Mouse (Mus musculus) liver, embryonic 11.5 days (tissue): ENCODE results near the gene Skint11. TPM values are rescaled to one million over a fixed set of nuclear protein-coding genes. Genes with fewer than 3 reads are reported as not detected.
"Not testable (repeated sequence)": the region's sequence is repeated elsewhere in the genome, so short reads cannot be mapped to it uniquely, and the experiment has no call there.

Experiments used
- ATAC-seq: fragments of 200-750 bp; cut with Nextera tagmentation; replicated peaks from 2 replicates; pipeline ENCODE4 v1.8.0; 2017; ENCODE audit warnings: moderate number of reproducible peaks, mild to moderate bottlenecking, moderate TSS enrichment, moderate library complexity; ENCODE audit not compliant: low FRiP score
- DNase-seq: peaks from one replicate; pipeline ENCODE4 v3.0.0-alpha.2; 2017; ENCODE audit warnings: low spot score
- H3K27ac ChIP-seq: fragments of 300-500 bp; sonication (generic); 2 replicates; pipeline ENCODE4 v1.5.1; 2014; ENCODE audit warnings: mild to moderate bottlenecking, low read depth, low read length, control low read depth
- H3K27me3 ChIP-seq: fragments of 300-500 bp; sonication (generic); replicated peaks from 2 replicates; pipeline ENCODE4 v1.6.1; 2014; ENCODE audit warnings: low read length, mixed read lengths; ENCODE audit not compliant: control insufficient read depth, insufficient read depth
- H3K36me3 ChIP-seq: fragments of 300-500 bp; sonication (generic); 2 replicates; pipeline ENCODE4 v1.6.1; 2014; ENCODE audit warnings: mild to moderate bottlenecking, low read length, moderate library complexity, mixed read lengths; ENCODE audit not compliant: control insufficient read depth, insufficient read depth
- H3K4me1 ChIP-seq: fragments of 300-500 bp; sonication (generic); replicated peaks from 2 replicates; pipeline ENCODE4 v1.6.1; 2014; ENCODE audit warnings: low read length, mixed read lengths; ENCODE audit not compliant: control insufficient read depth, insufficient read depth
- H3K4me2 ChIP-seq: fragments of 300-500 bp; sonication (generic); 2 replicates; pipeline ENCODE4 v1.6.1; 2014; ENCODE audit warnings: mild to moderate bottlenecking, control low read depth, moderate library complexity
- H3K4me3 ChIP-seq: fragments of 300-500 bp; sonication (generic); 2 replicates; pipeline ENCODE4 v1.5.1; 2014; ENCODE audit warnings: low read depth, low read length, control low read depth
- H3K9ac ChIP-seq: fragments of 300-500 bp; sonication (generic); 2 replicates; pipeline ENCODE4 v1.6.1; 2014; ENCODE audit warnings: low read depth, low read length, control low read depth
- H3K9me3 ChIP-seq: fragments of 300-500 bp; sonication (generic); 2 replicates; pipeline ENCODE4 v1.6.1; 2016; ENCODE audit warnings: low read length, inconsistent platforms, mixed read lengths; ENCODE audit not compliant: control insufficient read depth
- WGBS: fragments of 180-500 bp; shearing (Covaris S2); extraction: QIAGEN DNeasy Blood & Tissue Kit; methylation state at CpG from one replicate; pipeline ENCODE4 v1.1.7; 2014; 5-methylcytosine and 5-hydroxymethylcytosine counted together
- polyA plus RNA-seq: library from polyadenylated mRNA; unstranded; fragments of >200 nt; fragmentation: Nextera tagmentation; extraction: Ambion mirVana; gene quantifications from 2 replicates; pipeline ENCODE4 v1.2.1, GENCODE M21; 2014

Skint11 gene
- polyA plus RNA-seq: not detected in 2 replicates

DNA sequence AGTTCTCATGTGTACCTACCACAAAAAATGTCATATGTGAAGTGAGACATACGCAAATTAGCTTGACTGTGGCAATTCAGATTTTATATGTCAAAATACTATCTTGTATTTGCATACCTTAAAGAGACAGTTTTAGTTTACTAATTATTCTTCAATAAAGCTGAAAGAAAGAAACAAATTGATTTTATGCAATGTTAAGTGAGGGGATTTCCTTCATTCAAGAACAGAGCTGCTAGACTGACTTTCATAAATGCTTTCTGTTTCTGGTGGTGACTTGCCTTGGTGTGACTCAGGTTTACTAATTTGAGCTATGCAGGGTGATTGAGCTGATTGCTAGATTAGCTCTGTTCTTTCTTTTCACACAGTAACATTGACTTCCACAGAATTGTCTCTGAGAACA, at the start of gene Skint11:
Gene Skint11 (plus strand): TSS at position 301 of the 400 bp plus-strand sequence.
- Histone ChIP-seq H3K27ac (no peak within 1 kb of the TSS), H3K36me3 (no peaks in the 10 kb centered on the region), H3K9me3 (no peaks in the 10 kb centered on the region), H3K4me2 (no peak within 1 kb of the TSS), H3K4me3 (no peak within 1 kb of the TSS), H3K9ac (no peak within 1 kb of the TSS), H3K4me1 (no peaks in the 10 kb centered on the region), H3K27me3 (no peaks in the 10 kb centered on the region)
- 75% methylated on average over 1 of the region's 1 CpGs for WGBS
- DNase-seq (no peak), ATAC-seq (no peak)

DNA sequence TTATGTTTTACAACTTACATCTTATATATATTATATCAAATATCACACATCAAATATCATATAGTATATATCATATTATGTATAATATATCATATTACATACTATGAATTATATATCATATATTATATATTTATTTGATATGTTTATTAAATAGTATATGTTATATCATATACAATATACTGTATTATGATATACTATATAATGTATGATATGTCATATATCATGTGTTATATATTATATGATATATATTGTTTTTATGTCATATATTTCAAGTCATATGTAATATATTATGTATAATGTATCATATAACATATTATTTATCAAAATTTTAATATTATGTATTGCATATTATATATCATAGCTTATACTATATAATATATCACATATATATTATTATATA, 2.0 kb upstream of the Skint11 start:
- ATAC-seq: 0 out of 2 replicates have a peak, but pooled peaks have one; percentile 12
- Histone ChIP-seq H3K9ac (no peak overlapping the region), H3K9me3 (no peaks in the 10 kb centered on the region), H3K27ac (no peak overlapping the region), H3K4me3 (no peak overlapping the region), H3K4me1 (no peaks in the 10 kb centered on the region), H3K27me3 (no peaks in the 10 kb centered on the region), H3K36me3 (no peaks in the 10 kb centered on the region), H3K4me2 (no peak overlapping the region)
- DNase-seq: no peak

GRCm38 (mm10) chr4:114172898-114173297, 9.7 kb downstream of the Skint11 start:
- not testable (repeated sequence) for H3K36me3 ChIP-seq

DNA sequence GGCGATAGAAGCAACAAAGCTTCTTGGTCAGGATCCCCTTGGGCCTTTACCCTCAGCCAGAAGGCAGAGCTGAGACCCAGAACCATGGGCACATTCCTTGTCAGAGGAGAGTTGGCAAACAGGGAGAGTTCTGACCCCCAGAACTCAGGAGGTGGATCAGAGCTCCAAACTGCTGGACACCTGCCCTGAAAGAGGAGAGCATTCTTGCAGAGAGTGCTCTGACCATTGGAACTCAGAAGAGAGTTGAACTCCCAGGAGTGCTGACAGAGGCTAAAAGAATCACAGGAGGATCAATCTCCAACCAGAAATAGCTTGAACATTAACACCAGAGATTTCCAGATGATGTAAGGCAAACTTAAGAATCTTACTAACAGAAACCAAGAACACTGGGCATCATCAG, 93.7 kb downstream of the Skint11 start:
- H3K27ac ChIP-seq, H3K4me2 ChIP-seq, ATAC-seq, H3K36me3 ChIP-seq, H3K9ac ChIP-seq, H3K4me3 ChIP-seq, H3K27me3 ChIP-seq, DNase-seq, H3K4me1 ChIP-seq, H3K9me3 ChIP-seq: not testable (repeated sequence)
- WGBS: 41% methylated on average over 1 of the region's 1 CpGs

More at GRCm38 (mm10) chr4:114172898-114173297, 9.7 kb downstream of the Skint11 start:
- H3K4me2 ChIP-seq, H3K27ac ChIP-seq, H3K9me3 ChIP-seq, H3K27me3 ChIP-seq, H3K9ac ChIP-seq, H3K4me3 ChIP-seq, ATAC-seq, DNase-seq, H3K4me1 ChIP-seq: not testable (repeated sequence)
- WGBS: 32% methylated on average over 6 of the region's 6 CpGs

Other genes with a start within 250 kb of the Skint11 start
- not detected in 2 replicates for gene Skint5, start 163.9 kb upstream of the Skint11 start, polyA plus RNA-seq
- gene Trabd2b, start 243.3 kb downstream of the Skint11 start, polyA plus RNA-seq: 1.1 and 1.3 TPM in 2 replicates